Mouse (Mus musculus): ENCODE measurements around the gene Iqgap2. TPM values are rescaled to one million over a fixed set of nuclear protein-coding genes. Genes with fewer than 3 reads are reported as not detected.

The Iqgap2 gene
- total RNA-seq, 2 experiments from 2014 or later: 82.0 to 83.5 TPM

DNA sequence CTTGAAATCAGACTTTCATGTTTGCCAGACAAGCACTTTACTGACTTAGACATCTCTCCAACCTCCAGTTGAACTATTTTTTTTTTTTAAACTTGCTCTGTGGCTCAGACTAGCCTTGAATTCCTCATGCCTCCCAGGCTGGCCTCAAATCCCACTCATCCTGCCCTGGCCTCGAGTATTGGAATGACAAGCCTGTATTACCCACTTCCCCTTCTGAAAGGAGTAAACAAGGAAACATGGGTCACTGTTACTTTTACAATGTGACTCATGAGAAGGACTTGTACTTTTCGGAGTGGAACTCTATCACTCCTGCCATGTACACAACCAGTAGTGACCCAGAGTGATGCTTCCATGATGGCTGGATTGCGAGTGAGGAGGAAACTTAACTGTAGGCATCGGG lies 3.6 kb downstream of the Iqgap2 start:
- no peak for DNase-seq (ENCODE audit: extremely low spot score in 1 of 2, low spot score in 1 of 2)

DNA sequence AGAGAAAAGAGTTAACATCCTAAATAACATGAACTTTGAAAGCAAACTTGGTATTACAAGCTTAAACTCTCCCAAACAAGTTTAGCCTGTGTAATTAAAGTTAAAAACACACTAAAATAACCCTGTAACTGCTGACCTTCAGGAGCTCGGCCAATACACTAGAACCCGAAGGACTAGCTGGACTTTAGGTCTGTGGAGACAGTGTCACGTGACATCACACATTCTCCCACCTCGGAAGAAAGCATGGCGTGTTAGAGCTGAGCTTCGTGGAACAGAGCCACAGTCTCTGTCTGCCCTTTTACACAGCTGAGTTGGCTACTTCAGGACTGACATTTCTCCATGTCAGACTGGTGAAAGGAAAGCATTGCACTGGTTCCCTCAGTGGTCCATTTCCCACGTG lies 4.3 kb downstream of the Iqgap2 start:
- no peak for DNase-seq (ENCODE audit: extremely low spot score in 1 of 2, low spot score in 1 of 2)

DNA sequence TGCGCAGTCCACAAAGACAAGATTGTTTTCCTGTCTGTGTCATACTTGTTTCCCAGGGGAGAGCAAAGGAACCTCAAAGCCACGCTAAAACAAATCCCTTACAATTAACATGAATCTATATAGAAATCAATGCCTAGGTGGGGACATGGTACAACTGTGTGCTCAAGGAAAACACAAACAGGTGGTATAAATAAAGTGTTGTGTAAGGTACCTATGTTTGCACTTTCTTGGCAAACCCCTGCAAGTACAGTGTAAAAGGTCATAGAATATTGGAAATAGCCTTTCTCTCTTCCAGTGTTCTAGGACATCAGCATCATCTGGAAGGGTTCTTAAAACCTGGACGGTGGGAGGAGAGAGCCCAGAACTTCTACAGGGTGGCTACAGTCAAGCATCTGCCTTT lies 7.3 kb downstream of the Iqgap2 start:
- DNase-seq (ENCODE audit: extremely low spot score in 1 of 2, low spot score in 1 of 2): no peak

DNA sequence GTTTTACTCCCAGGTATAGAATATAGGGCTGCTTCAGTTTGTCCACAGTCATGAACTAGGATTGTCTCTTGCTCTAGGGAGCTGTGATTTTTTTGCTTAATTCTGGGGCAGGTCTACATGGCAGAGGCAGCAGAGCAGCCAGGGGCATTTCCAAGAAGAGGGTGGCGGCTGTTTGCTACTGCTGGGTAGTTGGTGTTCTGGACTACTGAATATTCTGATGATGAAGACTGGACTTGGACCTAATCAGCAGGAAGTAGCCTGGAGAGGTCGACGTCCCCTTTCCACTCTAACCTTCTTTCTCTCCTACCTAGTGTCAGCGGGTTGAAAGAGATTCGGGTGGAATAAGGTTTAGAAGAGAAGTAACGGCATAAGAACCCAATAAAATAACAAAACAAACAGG lies 9.7 kb downstream of the Iqgap2 start:
- no peak for DNase-seq (ENCODE audit: extremely low spot score in 1 of 2, low spot score in 1 of 2)

DNA sequence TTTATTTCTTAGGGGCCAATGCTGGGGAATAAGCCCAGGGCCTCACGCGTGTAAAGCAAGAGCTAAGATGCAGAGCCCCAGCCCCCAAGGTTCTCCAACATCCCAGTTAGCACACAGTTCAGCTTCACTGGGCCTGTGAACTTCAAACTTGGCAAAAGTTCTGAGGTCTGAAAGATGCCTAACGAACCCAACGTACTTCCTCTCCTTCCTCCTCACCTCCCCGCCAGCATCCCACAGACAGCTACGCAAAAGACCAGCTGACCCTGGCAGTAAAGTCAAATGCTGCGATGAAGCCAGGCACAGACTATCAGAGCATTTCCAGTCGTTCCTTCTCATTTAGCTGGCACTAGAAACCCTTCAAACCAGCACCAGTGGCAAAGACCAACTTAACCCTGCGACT lies 10.3 kb downstream of the Iqgap2 start:
- no peak for DNase-seq (ENCODE audit: extremely low spot score in 1 of 2, low spot score in 1 of 2)

DNA sequence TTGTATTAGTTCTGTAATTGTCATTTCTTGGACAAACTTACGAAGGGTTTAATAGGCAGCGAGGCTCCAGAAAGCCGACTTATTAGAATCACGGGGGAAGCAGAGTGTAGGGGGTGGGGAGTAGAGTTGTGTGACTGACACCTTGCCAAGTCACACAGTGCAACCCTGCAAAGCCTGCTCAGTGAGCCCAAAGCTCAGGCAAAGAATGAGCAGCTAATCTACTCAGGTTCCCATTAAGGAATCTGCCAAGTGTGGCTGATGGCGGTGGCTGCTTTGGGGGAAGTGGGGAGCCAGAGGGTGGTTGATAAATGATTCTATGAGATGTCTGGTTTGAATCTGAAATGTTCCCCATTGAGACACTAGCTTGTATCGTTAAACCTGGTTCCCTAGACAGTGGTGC lies 11.1 kb downstream of the Iqgap2 start:
- DNase-seq (ENCODE audit: extremely low spot score in 1 of 2, low spot score in 1 of 2): no peak

DNA sequence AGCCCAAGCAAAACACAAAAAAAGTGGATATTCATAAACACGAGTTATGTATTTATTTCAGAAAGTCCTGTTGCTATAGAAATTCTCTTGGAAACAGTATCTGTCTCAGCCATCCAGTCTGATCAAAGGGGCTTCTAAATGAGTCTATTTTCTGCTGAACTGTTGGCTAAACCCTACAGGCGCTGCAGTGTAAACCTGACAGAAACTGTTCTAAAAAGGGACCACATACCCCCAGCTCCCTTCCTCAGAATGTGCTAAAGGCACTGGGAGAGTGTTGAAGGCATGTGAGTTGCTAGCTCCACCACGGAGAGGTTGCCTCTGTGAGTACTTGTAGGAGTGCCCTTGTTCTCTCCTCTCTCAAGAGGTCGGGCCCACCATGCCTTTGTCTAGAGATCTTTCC lies 19.7 kb downstream of the Iqgap2 start:
- DNase-seq (ENCODE audit: extremely low spot score in 1 of 2, low spot score in 1 of 2): no peak

DNA sequence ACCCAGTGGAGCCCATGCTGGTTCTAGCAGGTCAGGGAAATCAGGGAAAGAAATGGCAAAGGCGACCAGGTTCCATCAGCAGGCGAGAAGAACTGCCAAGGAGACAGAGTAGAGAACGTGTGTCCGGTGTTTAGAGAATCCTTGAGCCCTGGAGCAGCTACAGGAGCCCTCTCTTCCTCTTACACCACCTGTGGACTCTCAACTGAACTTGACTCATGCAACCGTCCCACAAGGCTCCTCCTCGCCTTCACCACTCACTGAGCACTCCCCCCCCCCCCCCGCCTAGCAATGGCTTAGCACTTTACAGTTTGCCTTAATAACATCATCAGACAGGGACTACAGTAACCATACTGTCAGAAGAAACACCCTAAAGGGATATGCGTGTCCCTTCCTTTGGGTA lies 21.1 kb downstream of the Iqgap2 start:
- DNase-seq (ENCODE audit: extremely low spot score in 1 of 2, low spot score in 1 of 2): no peak

DNA sequence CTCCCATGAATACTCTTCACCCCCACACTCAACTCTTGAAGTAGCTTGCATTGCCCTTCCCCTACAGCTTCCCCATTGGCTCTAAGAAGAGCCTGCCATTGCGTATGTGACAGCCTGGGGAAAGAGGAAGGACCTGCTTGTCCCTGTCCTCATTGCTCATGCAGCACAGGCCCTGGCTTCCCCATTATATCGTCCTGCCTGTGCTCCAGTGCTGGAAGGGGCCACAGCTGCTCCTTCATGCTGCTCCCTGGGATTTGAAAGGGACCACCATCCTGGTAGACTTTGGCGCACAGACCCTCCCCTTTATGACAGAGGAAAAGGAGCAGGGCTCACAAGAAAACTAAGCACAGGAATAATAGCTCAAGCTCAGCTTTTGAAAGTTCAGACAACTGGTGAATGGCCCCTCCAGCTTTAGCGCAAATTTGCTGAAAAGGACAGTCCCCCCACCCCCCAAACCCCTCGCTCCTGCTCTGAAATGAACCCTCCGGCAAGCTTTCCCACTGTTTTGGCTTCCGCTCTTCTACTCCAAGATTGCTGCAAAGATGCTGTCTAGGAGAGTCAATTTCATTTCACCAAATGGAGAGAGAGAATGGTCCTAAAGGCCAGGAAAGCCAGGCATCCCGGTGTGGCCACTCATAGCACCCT lies 22.7 kb downstream of the Iqgap2 start:
- no peak for DNase-seq (ENCODE audit: extremely low spot score in 1 of 2, low spot score in 1 of 2)

DNA sequence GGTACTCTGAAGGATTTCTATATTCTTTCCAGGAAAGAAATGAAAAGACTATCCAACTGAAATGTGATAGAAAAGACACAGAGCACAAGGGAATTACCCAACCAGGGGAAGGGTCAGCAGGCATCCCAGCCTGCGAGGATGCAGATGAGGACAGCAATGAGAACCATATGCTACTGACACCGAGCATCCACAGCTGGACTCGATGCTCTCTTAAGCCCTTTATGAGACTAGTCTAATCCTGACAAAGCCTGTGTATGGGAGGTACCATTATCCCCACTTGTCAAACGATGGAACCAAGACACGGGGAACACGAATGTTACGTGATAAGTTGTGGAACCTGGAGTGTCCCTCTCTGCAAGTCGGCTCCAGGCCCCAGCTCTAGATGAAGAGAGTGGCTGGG lies 29.5 kb downstream of the Iqgap2 start:
- no peak for DNase-seq (ENCODE audit: extremely low spot score in 1 of 2, low spot score in 1 of 2)

DNA sequence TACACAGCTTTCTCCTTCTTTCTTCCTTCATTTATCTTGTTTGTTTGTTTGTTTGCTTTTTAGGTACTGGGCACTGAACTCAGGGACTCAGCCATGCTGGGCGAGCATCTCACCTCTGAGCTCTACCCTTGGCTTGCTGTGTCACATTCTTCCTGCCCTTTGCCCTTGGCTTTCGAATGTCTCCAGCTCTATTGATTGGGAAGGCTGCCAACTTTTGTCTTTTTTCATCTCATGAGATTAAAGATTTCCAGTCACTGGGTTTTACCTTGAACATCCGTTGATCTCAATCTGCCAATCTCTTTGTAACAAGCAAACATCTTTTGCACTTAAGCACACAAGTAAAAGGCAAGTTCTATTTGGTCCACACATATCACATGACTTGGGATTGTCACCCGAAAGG lies 32.5 kb downstream of the Iqgap2 start:
- no peak for DNase-seq (ENCODE audit: extremely low spot score in 1 of 2, low spot score in 1 of 2)

DNA sequence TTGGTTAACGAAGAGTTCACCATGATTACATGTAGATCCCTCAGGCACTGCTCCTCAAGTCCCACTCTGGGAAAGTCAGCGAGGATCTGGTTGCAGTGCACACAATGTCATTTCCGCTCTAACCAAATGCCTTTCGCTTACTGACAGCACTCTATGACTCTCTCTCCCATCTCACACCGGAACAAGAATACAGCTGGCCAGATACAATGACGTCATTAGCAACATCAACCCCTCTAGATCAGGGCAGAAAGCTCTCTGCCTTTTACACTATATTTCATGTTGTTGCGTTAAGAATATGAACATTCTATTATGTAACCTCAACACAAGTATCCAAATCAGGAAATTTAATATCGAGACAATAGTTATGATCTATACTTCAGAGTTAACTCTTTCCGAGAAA lies 32.9 kb downstream of the Iqgap2 start:
- no peak for DNase-seq (ENCODE audit: extremely low spot score in 1 of 2, low spot score in 1 of 2)

DNA sequence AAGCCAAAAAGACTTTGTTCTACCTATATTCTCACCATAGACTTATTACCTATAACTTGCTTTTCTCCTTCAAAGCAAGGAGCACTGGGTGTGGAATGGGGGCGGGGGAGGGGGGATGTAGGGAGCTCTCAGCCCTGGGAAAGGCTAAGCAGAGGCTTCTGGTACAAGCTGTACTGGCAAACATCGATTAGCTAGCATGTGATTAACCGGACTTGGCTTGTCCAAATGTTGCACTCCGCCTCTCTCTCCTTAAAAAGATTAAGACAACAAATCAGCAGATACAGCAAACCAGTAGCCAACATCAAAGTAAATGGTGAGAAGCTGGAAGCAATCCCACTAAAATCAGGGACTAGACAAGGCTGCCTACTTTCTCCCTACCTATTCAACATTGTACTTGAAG lies 36.2 kb downstream of the Iqgap2 start:
- DNase-seq (ENCODE audit: extremely low spot score in 1 of 2, low spot score in 1 of 2): no peak

DNA sequence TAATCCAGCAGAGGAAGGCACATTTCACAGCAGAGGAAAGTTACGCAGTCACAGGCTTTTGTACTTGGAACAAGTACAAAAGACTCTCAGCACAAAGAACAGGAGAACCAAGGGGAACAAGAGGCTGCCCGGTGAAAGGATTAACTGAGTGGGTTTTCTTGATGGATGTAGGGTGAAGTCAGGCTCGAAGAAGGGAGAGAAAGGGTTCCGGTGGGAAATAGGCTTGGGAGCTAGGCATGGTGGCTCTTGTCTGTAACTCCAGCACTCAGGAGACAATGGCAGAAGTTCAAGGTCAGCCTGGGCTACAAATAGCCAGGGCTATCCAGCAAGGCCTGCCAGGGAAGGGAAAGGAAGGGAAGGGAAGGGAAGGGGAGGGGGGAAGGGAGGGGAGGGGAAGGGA lies 40.1 kb downstream of the Iqgap2 start:
- no peak for DNase-seq (ENCODE audit: extremely low spot score in 1 of 2, low spot score in 1 of 2)

DNA sequence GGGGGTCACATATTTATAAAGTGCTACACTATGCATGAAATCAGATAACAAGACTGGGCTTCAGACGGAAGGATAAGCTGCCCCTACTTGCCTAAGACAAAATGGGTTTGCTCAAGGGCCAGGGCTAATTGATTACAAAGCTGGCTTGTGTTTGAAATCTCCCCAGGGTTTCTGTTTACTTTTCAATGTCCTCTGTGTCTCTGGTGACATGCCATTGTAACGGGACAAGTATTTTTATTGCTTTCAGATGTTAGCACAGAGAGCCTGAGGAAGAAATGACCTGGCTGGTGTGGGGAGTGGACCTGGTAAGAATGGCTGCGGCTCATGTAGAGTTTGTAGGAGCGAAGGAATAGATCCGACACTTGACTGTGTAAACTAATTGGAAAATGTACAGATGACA lies 41.3 kb downstream of the Iqgap2 start:
- DNase-seq (ENCODE audit: extremely low spot score in 1 of 2, low spot score in 1 of 2): no peak

DNA sequence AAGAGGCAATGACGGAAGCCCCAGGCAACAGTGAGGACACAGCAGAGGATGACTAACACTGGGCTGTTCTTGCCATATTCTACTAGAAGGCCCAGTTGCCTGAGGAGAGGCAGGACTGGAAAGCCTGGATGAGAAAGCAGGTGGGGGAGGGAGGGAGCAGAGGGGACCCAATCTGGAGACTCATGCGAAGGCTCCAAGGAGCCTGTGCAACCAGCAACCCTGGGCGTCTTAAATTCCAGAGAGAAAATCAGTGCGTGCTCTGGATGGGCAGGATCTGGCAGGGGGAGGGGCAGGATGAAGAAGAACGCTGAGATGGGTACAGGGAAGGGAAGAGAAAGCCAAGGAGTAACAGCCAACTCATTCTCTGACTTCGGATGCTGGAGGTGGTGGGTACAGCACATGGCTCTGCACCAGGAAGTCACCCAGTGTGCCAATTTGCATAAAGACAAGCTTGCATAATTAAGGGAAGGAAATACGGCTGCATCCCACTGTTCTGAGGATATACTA lies 42.2 kb downstream of the Iqgap2 start:
- peak; percentile 36 to 40 for DNase-seq (ENCODE audit: extremely low spot score in 1 of 2, low spot score in 1 of 2)

DNA sequence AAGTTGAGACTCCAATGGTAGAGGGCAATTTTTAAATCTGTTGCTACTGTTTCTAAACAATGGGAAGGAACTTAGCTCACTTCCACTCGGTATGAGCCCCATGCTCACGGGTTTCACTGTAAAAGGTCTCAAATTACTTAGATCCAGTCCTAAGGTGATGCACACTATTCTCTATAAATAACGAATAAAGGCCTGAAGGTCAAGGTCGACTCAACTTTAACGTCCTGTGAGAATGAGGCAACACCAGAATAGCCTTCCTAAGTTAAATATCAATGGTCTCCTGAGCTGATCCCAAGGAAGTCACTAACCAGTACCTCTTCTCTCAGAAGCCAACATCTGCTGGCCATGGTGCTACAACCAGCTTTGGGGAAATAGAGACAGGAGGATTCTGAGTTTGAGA lies 45.4 kb downstream of the Iqgap2 start:
- no peak for DNase-seq (ENCODE audit: extremely low spot score in 1 of 2, low spot score in 1 of 2)

DNA sequence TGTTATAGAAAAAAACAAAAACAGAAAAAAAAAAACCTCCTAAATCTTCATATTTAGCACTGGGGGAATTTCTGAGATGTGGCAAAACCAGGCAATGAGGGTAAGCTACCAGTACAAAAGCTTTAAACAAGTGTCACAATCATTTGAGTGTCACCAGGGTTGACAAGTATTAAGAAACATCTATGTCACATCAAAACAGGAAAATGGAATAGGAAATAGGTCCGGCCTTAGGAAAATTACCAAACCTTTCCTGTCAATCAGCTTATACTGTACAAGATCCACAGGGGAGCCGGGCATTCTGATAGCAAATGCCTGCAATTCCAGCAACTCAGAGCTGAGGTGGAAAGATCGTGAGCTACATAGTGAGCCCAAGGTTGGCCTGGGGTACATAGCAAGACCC lies 46.8 kb downstream of the Iqgap2 start:
- DNase-seq (ENCODE audit: extremely low spot score in 1 of 2, low spot score in 1 of 2): no peak

DNA sequence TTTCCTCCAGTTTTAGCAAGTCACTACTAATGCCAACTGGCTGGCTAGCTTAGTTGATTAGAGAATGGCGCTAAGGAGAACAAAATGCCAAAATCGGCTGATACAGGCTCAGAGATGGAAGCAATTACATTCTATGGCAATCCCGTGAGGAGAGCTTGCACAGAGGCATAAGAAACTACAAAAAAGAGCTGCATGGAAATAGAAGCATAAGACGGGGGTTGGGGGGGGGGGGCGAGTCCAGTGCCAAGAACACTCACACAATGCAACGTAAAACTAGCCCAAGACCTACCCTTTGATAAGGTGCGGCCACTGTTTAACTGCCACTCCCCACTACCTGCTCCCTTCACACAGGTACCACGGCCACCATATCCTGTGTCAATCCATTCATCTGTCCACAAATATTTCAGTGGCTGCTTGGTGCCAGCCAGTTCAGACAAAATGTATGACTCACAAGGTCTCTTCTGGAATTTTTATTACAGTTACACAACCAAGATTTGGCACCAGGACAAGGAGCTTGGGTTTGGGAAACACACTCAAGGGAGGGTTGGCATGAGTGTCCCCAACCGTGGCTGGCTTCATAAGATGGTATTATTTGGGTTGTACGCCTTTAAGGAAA lies 48.2 kb downstream of the Iqgap2 start:
- no peak for DNase-seq (ENCODE audit: extremely low spot score in 1 of 2, low spot score in 1 of 2)

DNA sequence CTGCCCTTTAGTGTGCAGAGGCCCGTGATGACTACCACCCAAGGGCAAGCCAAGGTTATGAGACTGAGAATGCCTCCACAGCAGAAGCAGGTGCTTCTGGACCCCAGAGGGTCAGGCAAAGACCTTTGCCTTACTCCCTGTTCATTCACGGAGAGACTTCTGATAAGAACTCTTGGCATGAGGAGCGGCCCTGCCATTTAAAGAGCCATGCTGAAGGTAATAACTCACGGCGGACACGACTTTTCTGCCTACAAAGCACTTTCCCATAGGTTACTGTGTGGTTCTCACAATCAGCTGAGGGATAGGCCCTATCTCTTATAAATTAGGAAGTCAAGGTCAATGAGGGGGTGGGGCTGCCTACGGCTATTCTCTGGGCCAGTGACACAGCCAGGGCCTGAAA lies 48.9 kb downstream of the Iqgap2 start:
- DNase-seq (ENCODE audit: extremely low spot score in 1 of 2, low spot score in 1 of 2): no peak

DNA sequence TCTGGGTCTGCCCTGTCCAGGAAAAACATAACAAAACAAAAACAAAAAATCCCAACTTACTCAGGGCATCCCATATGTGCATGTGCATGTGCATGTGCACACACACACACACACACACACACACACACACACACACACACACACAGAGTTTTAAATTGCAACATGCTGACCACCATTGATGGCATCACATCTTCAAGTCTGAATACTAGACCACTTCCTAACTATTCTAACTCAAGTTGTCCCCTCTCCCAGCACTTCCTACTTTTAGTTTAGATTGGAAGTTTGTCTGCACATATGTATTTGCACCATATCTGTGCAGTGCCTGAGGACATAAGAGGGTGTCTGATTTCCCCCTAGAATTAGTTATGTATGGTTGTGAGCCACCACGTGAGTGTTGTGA lies 49.8 kb downstream of the Iqgap2 start:
- DNase-seq (ENCODE audit: extremely low spot score in 1 of 2, low spot score in 1 of 2): no peak

DNA sequence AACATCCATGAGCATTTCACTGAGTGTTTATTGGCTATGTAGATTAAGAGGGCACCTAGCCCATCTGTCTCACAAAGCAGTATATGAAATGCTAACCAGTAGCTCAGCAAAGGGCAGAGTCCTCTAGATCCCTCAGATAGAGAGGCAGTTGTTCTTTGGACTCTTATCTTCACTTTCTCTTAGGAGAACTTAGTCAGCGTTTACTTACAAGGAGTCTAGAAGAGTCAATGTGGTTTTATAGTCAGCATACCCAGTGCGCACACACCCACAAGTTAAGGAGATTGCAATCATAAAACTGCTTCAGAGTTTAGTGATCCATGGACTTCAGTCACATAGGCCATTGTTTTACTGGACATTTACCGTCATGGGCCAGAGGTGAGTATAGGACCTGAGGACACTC lies 54.8 kb downstream of the Iqgap2 start:
- no peak for DNase-seq (ENCODE audit: extremely low spot score in 1 of 2, low spot score in 1 of 2)

DNA sequence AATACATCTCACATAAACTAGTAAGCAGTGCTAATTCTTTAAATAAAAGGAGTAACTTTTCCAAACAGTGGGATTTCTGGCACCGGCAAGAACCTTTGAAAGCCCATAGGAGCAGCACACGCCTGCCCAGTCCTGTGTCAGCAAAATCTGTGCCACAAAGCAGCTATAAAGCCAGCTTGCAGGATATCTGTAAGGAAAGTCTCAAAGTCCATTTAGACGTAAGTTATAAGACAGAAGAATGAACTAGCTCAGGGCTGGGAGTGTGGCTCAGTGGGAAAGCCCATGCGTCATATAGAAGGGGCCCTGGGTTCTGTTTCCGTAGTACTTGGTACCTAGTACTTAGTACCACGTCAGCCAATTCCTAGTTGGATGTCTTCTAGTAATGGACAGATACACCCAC lies 58.2 kb downstream of the Iqgap2 start:
- DNase-seq (ENCODE audit: extremely low spot score in 1 of 2, low spot score in 1 of 2): no peak

All from layer of hippocampus, postnatal 25 days (tissue).